In genomic region chr2:180042256-180042857, GRCm38 (mm10) we compare ENCODE assay signal across 8 mouse cellular contexts. TPM values are rescaled to one million over a fixed set of nuclear protein-coding genes. Genes with fewer than 3 reads are reported as not detected.
DNase-seq lines count a peak whose midpoint lies in the region; ATAC-seq lines count a peak whose summit lies in the region.

Gene Psma7, minus strand, starts transcription at chr2:180042433.
Gene Ss18l1, plus strand, starts transcription at chr2:180042509.

- H3K4me1 ChIP-seq in intestine, embryonic 15.5 days (replicated peaks): peaks cover 19% of the 10 kb centered on the region
- peaks cover 45% of the 10 kb centered on the region for H3K4me1 ChIP-seq in midbrain, embryonic 10.5 days

- H3K27me3 ChIP-seq in intestine, embryonic 15.5 days (replicated peaks): no peaks in the 10 kb centered on the region
- no peaks in the 10 kb centered on the region for H3K27me3 ChIP-seq in midbrain, embryonic 10.5 days (ENCODE audit: low read depth, poor library complexity, severe bottlenecking)

- peaks cover 16% of the 10 kb centered on the region for H3K36me3 ChIP-seq in intestine, embryonic 15.5 days
- peaks cover 42% of the 10 kb centered on the region for H3K36me3 ChIP-seq in midbrain, embryonic 10.5 days

- peak within 1 kb of the TSS; percentile 94 for H3K4me2 ChIP-seq in intestine, embryonic 15.5 days (replicated peaks)

- H3K9me3 ChIP-seq in intestine, embryonic 15.5 days: no peaks in the 10 kb centered on the region
- no peaks in the 10 kb centered on the region; the same call in 1 of the 2 replicates for H3K9me3 ChIP-seq in midbrain, embryonic 10.5 days (replicated peaks)

- peak within 1 kb of the TSS; percentile 90 for H3K27ac ChIP-seq in intestine, embryonic 15.5 days
- H3K27ac ChIP-seq in midbrain, embryonic 10.5 days (replicated peaks): peak within 1 kb of the TSS; percentile 98

- H3K9ac ChIP-seq in intestine, embryonic 15.5 days: peak within 1 kb of the TSS; percentile 89

- H3K4me3 ChIP-seq in intestine, embryonic 15.5 days (replicated peaks): peak within 1 kb of the TSS; percentile 99
- H3K4me3 ChIP-seq in midbrain, embryonic 10.5 days: peak within 1 kb of the TSS; percentile 81

- WGBS in intestine, embryonic 15.5 days: under 1% methylated on average over 77 of the region's 78 CpGs
- WGBS in midbrain, embryonic 10.5 days: under 1% methylated on average over 72 of the region's 78 CpGs

- ATAC-seq in intestine, embryonic 15.5 days: peak; percentile 97

- intact Hi-C loops in gastrocnemius, postnatal 36 days (cut with DNase I): loop anchor here (5.0 kb wide), 1 partner anchor 65 kb away; the partner anchor contains the start of gene Taf4
- intact Hi-C loops in left cerebral cortex, postnatal 36 days (cut with DNase I): loop anchor here (1.0 to 5.0 kb wide), 2 partner anchors 17 to 65 kb away; partner anchors contain the start of gene Taf4

- DNase-seq in adrenal gland, adult 2 months: peak; percentile 94
- DNase-seq in embryo, embryonic 11 days: peak; percentile 96
- peak; percentile 83 to 86 for DNase-seq in gastrocnemius, postnatal 36 days
- DNase-seq in left cerebral cortex, postnatal 36 days (ENCODE audit: low spot score in 2 of 2): peak; percentile 91 to 93
- DNase-seq in midbrain, embryonic 10.5 days (ENCODE audit: low spot score): peak; percentile 93
- DNase-seq in right cerebral cortex, postnatal 36 days (ENCODE audit: low spot score in 2 of 2): peak; percentile 84 to 88
- peak; percentile 89 for DNase-seq in yolk sac, embryonic 10.5 days (ENCODE audit: low spot score)

RNA-seq across cellular contexts. Expression of gene Psma7, which starts in this region (rescaled TPM):
- total RNA-seq in adrenal gland, adult 2 months (2021): 100 to 1,000 TPM; 212 to 248 TPM
- polyA plus RNA-seq in adrenal gland, adult 2 months (2012; rRNA removed): 91.7 and 121 TPM in 2 replicates
- total RNA-seq in gastrocnemius, postnatal 36 days (2021): 100 to 1,000 TPM; 117 to 131 TPM
- 584 and 619 TPM in 2 replicates for polyA plus RNA-seq in intestine, embryonic 15.5 days (2015; fragmentation: Nextera tagmentation; extraction: Ambion mirVana)
- 100 to 1,000 TPM; 163 to 172 TPM for total RNA-seq in left cerebral cortex, postnatal 36 days (2021)
- polyA plus RNA-seq in midbrain, embryonic 10.5 days (2016; fragmentation: Nextera tagmentation; extraction: Ambion mirVana): 784 and 855 TPM in 2 replicates

RNA-seq across cellular contexts. Expression of gene Ss18l1, which starts in this region (rescaled TPM):
- 10 to 100 TPM in 1 of 2 experiments, 1 to 10 TPM in 1; 6.7 to 11.8 TPM for total RNA-seq in adrenal gland, adult 2 months (2021)
- polyA plus RNA-seq in adrenal gland, adult 2 months (2012; rRNA removed): 14.2 and 18.1 TPM in 2 replicates
- 1 to 10 TPM; 1.2 to 2.1 TPM for total RNA-seq in gastrocnemius, postnatal 36 days (2021)
- polyA plus RNA-seq in intestine, embryonic 15.5 days (2015; fragmentation: Nextera tagmentation; extraction: Ambion mirVana): 3.7 and 4.2 TPM in 2 replicates
- 10 to 100 TPM; 36.1 to 39.1 TPM for total RNA-seq in left cerebral cortex, postnatal 36 days (2021)
- 8.6 and 14.6 TPM in 2 replicates for polyA plus RNA-seq in midbrain, embryonic 10.5 days (2016; fragmentation: Nextera tagmentation; extraction: Ambion mirVana)

Comparison
In these comparisons a context has a peak if more than half of its experiments do, and no peak if none do; other contexts are left out.
1. Peak in every context shown above with its lines: DNase-seq, ATAC-seq, H3K4me3 ChIP-seq and H3K27ac ChIP-seq.